Comparison of ENCODE assay signal across 18 mouse cellular contexts in genomic region chr5:111914296-111914695, GRCm38 (mm10).
"Had no signal": no experiment of that assay in that cellular context is flagged by ENCODE, and none has a peak within 500 bp of the region (broad histone marks: within the 10 kb centered on the region; RNA-seq: fewer than 3 reads in every experiment).

No protein-coding gene starts in this region.

- H3K27ac ChIP-seq: kidney, postnatal 0 days; layer of hippocampus, adult 2 months; limb, embryonic 10.5 days; limb, embryonic 13.5 days; liver, embryonic 12.5 days; liver, embryonic 15.5 days; lung, embryonic 15.5 days; midbrain, embryonic 10.5 days had no signal

- H3K36me3 ChIP-seq: limb, embryonic 10.5 days; limb, embryonic 13.5 days; liver, embryonic 12.5 days; liver, embryonic 15.5 days; lung, embryonic 15.5 days; midbrain, embryonic 10.5 days had no signal

- H3K27me3 ChIP-seq: liver, embryonic 15.5 days; lung, embryonic 15.5 days had no signal

- H3K4me1 ChIP-seq: liver, embryonic 12.5 days; liver, embryonic 15.5 days; lung, embryonic 15.5 days; megakaryocyte, embryonic 14.5 days had no signal

- DNase-seq: kidney, adult 2 months; kidney, postnatal 25 days; layer of hippocampus, adult 9-11 months; liver; lung, adult 18-20 months; lung, postnatal 10 days; lung, postnatal 36 days; thymus, adult 18-20 months; thymus, postnatal 36 days had no signal

- ATAC-seq: liver, embryonic 12.5 days had no signal

- H3K4me3 ChIP-seq: layer of hippocampus, adult 2 months; limb, embryonic 10.5 days; limb, embryonic 13.5 days; liver, embryonic 12.5 days; liver, embryonic 15.5 days; lung, embryonic 15.5 days; megakaryocyte, embryonic 14.5 days; midbrain, embryonic 10.5 days had no signal

- H3K4me2 ChIP-seq: limb, embryonic 13.5 days; liver, embryonic 12.5 days; liver, embryonic 15.5 days; lung, embryonic 15.5 days had no signal

- H3K9me3 ChIP-seq: limb, embryonic 10.5 days; liver, embryonic 12.5 days; liver, embryonic 15.5 days; lung, embryonic 15.5 days; megakaryocyte, embryonic 14.5 days; midbrain, embryonic 10.5 days had no signal

- H3K9ac ChIP-seq: limb, embryonic 13.5 days; liver, embryonic 12.5 days; liver, embryonic 15.5 days; lung, embryonic 15.5 days had no signal
